In the genomic region with DNA sequence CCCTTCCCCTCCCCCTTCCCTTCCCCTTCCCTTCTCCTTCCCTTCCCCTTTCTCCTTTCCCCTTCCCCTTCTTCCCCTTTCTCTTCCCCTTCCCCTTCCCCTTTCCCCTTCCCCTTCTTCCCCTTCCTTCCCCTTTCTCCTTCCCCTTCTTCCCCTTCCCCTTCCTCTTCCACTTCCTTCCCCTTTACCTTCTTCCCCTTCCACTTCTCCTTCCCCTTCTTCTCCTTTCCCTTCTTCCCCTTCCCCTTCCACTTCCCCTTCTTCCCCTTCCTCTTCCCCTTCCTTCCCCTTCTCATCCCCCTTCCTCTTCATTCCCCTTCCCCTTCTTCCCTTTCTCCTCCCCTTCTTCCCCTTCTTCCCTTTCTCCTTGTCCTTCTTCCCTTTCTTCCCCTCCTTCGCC, we compare ENCODE assay signal across 22 mouse cellular contexts.
DNase-seq lines count a peak whose midpoint lies in the region; ATAC-seq lines count a peak whose summit lies in the region.
"Had no signal": no experiment of that assay in that cellular context is flagged by ENCODE, and none has a peak within 500 bp of the region (broad histone marks: within the 10 kb centered on the region; RNA-seq: fewer than 3 reads in every experiment).

No protein-coding gene starts in this region.

- H3K9ac ChIP-seq in midbrain, embryonic 11.5 days (ENCODE audit: low read length) = no peak overlapping the region
- no peak overlapping the region for H3K9ac ChIP-seq in midbrain, embryonic 14.5 days (replicated peaks; ENCODE audit: low read length)

- no peak overlapping the region for H3K4me2 ChIP-seq in midbrain, embryonic 11.5 days
- H3K4me2 ChIP-seq in midbrain, embryonic 14.5 days (ENCODE audit: low read length) = no peak overlapping the region

- peak; percentile 17 for DNase-seq in midbrain, embryonic 11.5 days (ENCODE audit: low spot score, missing footprints)
- no peak for DNase-seq in midbrain, embryonic 14.5 days
- DNase-seq in layer of hippocampus, adult 9-11 months = no peak
- DNase-seq in liver = no peak
- DNase-seq in right cerebral cortex, postnatal 36 days (ENCODE audit: low spot score in 2 of 2) = no peak
- DNase-seq: adrenal gland, adult 2 months; adrenal gland, adult 8-10 months; adrenal gland, postnatal 10 days; adrenal gland, postnatal 14 days; adrenal gland, postnatal 25 days; adrenal gland, postnatal 36 days; B cell, adult 2 months; cerebellum, adult 11 months; cerebellum, adult 11-12 months had no signal

- H3K36me3 ChIP-seq in midbrain, embryonic 11.5 days (ENCODE audit: control insufficient read depth, insufficient read depth, low read length) = no peaks in the 10 kb centered on the region
- H3K36me3 ChIP-seq in midbrain, embryonic 14.5 days (ENCODE audit: control insufficient read depth, insufficient read depth, low read length) = no peaks in the 10 kb centered on the region
- H3K36me3 ChIP-seq: G1E had no signal

- H3K4me3 ChIP-seq in midbrain, embryonic 11.5 days (ENCODE audit: low read depth, low read length) = no peak overlapping the region
- H3K4me3 ChIP-seq in midbrain, embryonic 14.5 days (replicated peaks; ENCODE audit: low read depth, low read length) = no peak overlapping the region

- no peaks in the 10 kb centered on the region for H3K9me3 ChIP-seq in midbrain, embryonic 11.5 days (ENCODE audit: control insufficient read depth, low read length)
- H3K9me3 ChIP-seq in midbrain, embryonic 14.5 days (ENCODE audit: control insufficient read depth, low read length) = no peaks in the 10 kb centered on the region
- H3K9me3 ChIP-seq: G1E had no signal

- no peak for ATAC-seq in midbrain, embryonic 11.5 days (ENCODE audit: low FRiP score)
- no peak for ATAC-seq in midbrain, embryonic 14.5 days (ENCODE audit: low FRiP score, low TSS enrichment)
- ATAC-seq in granulocyte monocyte progenitor cell, adult 5-6 weeks (replicated peaks; ENCODE audit: poor library complexity, severe bottlenecking) = peak; percentile 66
- peak; percentile 30; the same call in 1 of the 2 replicates for ATAC-seq in megakaryocyte, adult 5-6 weeks (ENCODE audit: poor library complexity, severe bottlenecking)
- ATAC-seq in megakaryocyte progenitor cell, adult 5-6 weeks (replicated peaks; ENCODE audit: poor library complexity) = peak; percentile 50
- ATAC-seq: activated CD4-positive, CD25-positive, alpha-beta regulatory T cell, adult 4 months; CD4-positive, CD25-positive, alpha-beta regulatory T cell, adult 4 months; Patski had no signal

- H3K27me3 ChIP-seq in midbrain, embryonic 11.5 days (ENCODE audit: control insufficient read depth, insufficient read depth, low read length) = no peaks in the 10 kb centered on the region
- no peaks in the 10 kb centered on the region for H3K27me3 ChIP-seq in midbrain, embryonic 14.5 days (ENCODE audit: control insufficient read depth, insufficient read depth, low read length)
- H3K27me3 ChIP-seq: CH12.LX, Patski had no signal

- no peak overlapping the region for H3K27ac ChIP-seq in midbrain, embryonic 11.5 days (ENCODE audit: low read depth, low read length)
- no peak overlapping the region for H3K27ac ChIP-seq in midbrain, embryonic 14.5 days (replicated peaks; ENCODE audit: low read depth, low read length)

- WGBS in midbrain, embryonic 11.5 days = 87% methylated on average over 1 of the region's 1 CpGs
- WGBS in midbrain, embryonic 14.5 days = 67% methylated on average over 1 of the region's 1 CpGs

- H3K4me1 ChIP-seq in midbrain, embryonic 11.5 days (ENCODE audit: control insufficient read depth, insufficient read depth, low read length) = peaks cover 11% of the 10 kb centered on the region
- H3K4me1 ChIP-seq in midbrain, embryonic 14.5 days (ENCODE audit: control insufficient read depth, insufficient read depth, low read length) = peaks cover 5% of the 10 kb centered on the region; the same call in 1 of the 2 replicates

Comparison
In these comparisons a context has a peak if more than half of its experiments do, and no peak if none do; other contexts are left out.
1. ATAC-seq: peak in granulocyte monocyte progenitor cell, adult 5-6 weeks (single experiment), megakaryocyte, adult 5-6 weeks (single experiment) and megakaryocyte progenitor cell, adult 5-6 weeks (single experiment); none in midbrain, embryonic 11.5 days (single experiment) and midbrain, embryonic 14.5 days (single experiment).